Mouse (Mus musculus): Measurements from ENCODE around the gene Slk. TPM values are rescaled to one million over a fixed set of nuclear protein-coding genes. Genes with fewer than 3 reads are reported as not detected.

Gene Slk
- polyA plus RNA-seq, 1 experiment from 2014 or later: 10.6 TPM

DNA sequence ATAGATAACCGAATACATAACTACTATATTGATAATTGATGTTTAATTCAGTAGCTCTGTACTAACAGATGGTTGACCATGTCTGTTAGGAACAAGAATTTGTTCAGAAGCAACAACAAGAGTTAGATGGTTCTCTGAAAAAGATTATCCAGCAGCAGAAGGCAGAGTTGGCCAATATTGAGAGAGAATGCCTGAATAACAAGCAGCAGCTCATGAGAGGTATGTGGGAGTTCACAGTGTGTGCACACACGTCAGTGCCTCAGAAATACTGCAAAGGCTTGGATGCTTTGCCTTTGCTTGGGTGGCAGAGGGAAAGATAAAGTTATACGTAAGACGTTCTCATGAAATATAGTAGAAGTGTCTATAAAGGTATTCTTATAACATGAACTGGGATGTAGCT lies 55.9 kb downstream of the Slk start:
- DNase-seq (ENCODE audit: low spot score) (no peak), ATAC-seq (ENCODE audit: low FRiP score) (no peak)
- H3K4me3 ChIP-seq (replicated peaks; ENCODE audit: low read length): no peak overlapping the region
- peaks cover 40% of the 10 kb centered on the region for H3K36me3 ChIP-seq (replicated peaks; ENCODE audit: control insufficient read depth, insufficient read depth)
- H3K9ac ChIP-seq: no peak overlapping the region
- no peaks in the 10 kb centered on the region for H3K27me3 ChIP-seq (ENCODE audit: control insufficient read depth, insufficient read depth, low read length)
- no peaks in the 10 kb centered on the region for H3K9me3 ChIP-seq (ENCODE audit: control insufficient read depth, low read length)
- 94% methylated on average over 4 of the region's 4 CpGs for WGBS
- no peaks in the 10 kb centered on the region for H3K4me1 ChIP-seq (replicated peaks; ENCODE audit: control insufficient read depth, insufficient read depth, low read length)
- no peak overlapping the region for H3K27ac ChIP-seq
- H3K4me2 ChIP-seq (replicated peaks): no peak overlapping the region

DNA sequence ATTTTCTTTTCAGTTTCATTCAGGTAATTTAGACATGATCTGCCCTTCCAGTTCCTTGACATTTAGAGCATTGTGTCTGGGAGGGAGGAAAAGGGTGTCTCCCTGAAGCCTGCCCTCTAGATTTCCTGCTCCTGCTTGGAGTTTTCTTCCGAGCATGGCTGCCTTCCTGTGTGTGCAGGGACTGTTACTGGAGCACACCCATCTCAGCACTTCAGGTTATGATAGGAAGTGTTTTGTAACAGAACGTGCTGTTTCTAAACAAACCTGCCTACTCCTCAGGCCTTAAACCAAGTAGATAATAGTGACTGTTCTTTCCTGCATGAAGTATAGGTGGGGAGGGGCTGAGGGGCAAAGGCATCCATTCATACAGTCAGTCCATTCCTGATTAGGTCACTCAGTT lies 64.4 kb downstream of the Slk start:
- Histone ChIP-seq H3K9me3 (ENCODE audit: control insufficient read depth, low read length) (no peaks in the 10 kb centered on the region), H3K4me1 (replicated peaks; ENCODE audit: control insufficient read depth, insufficient read depth, low read length) (no peaks in the 10 kb centered on the region), H3K4me2 (replicated peaks) (no peak overlapping the region), H3K4me3 (replicated peaks; ENCODE audit: low read length) (no peak overlapping the region), H3K27ac (no peak overlapping the region), H3K9ac (no peak overlapping the region), H3K36me3 (replicated peaks; ENCODE audit: control insufficient read depth, insufficient read depth) (peaks cover 44% of the 10 kb centered on the region), H3K27me3 (ENCODE audit: control insufficient read depth, insufficient read depth, low read length) (no peaks in the 10 kb centered on the region)
- 66% methylated on average over 2 of the region's 2 CpGs for WGBS
- no peak for ATAC-seq (ENCODE audit: low FRiP score)
- DNase-seq (ENCODE audit: low spot score): no peak

DNA sequence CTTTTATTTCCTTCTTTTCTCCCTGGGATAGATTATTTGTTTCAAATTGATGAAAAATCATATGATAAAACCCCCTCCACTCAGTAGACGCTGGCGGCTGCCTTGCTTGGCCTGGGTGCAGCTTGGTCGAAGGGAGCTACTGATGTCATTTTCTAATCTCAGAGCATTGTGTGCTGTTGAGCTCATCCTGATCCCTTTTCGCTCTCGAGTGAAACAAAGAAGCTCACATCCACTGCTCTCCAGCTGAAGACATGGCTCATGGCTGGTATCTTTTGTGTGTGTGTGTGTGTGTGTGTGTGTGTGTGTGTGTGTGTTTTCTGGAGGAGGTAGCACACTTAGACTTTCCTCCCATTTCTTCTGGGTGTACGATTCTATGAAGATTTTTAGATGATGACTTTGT lies 66.1 kb downstream of the Slk start:
- Histone ChIP-seq H3K9ac (no peak overlapping the region), H3K4me1 (replicated peaks; ENCODE audit: control insufficient read depth, insufficient read depth, low read length) (no peaks in the 10 kb centered on the region), H3K4me3 (replicated peaks; ENCODE audit: low read length) (no peak overlapping the region), H3K4me2 (replicated peaks) (no peak overlapping the region), H3K27ac (no peak overlapping the region), H3K9me3 (ENCODE audit: control insufficient read depth, low read length) (no peaks in the 10 kb centered on the region), H3K36me3 (replicated peaks; ENCODE audit: control insufficient read depth, insufficient read depth) (peaks cover 28% of the 10 kb centered on the region), H3K27me3 (ENCODE audit: control insufficient read depth, insufficient read depth, low read length) (no peaks in the 10 kb centered on the region)
- ATAC-seq (ENCODE audit: low FRiP score): no peak
- WGBS: 65% methylated on average over 6 of the region's 6 CpGs
- no peak for DNase-seq (ENCODE audit: low spot score)

DNA sequence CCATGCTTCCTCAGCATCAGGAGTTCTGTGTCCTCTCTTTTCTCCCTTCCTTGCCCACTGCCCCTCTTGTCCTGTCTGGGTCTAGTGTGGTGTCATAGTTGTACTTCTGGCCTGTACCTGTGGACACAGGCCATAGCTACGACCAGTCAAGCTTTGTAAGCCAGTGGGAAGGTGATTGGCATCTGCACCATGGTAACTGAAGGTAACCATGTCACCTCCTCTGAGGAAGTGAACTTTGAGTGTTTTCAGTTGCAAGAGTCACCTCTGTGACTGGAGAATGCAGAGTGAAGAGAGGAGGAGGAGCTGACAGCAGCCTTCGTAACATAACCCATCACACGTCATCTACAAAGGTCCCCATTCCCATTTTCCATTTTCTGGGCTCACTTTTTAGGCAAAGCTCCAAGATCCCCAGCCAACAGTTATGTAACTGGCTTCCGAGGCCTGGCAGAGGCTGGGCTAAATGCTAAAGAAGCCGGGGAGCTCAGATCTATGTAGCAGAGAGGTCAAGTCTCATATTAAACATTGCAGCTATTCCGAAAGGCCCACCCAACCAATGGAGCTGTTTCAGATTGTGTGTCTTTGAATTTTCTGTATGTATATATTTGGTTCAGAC lies 67.1 kb downstream of the Slk start:
- H3K4me2 ChIP-seq (replicated peaks): no peak overlapping the region
- H3K36me3 ChIP-seq (replicated peaks; ENCODE audit: control insufficient read depth, insufficient read depth): peaks cover 18% of the 10 kb centered on the region
- no peak overlapping the region for H3K4me3 ChIP-seq (replicated peaks; ENCODE audit: low read length)
- H3K9me3 ChIP-seq (ENCODE audit: control insufficient read depth, low read length): no peaks in the 10 kb centered on the region
- DNase-seq (ENCODE audit: low spot score) (no peak), ATAC-seq (ENCODE audit: low FRiP score) (no peak)
- no peaks in the 10 kb centered on the region for H3K27me3 ChIP-seq (ENCODE audit: control insufficient read depth, insufficient read depth, low read length)
- H3K4me1 ChIP-seq (replicated peaks; ENCODE audit: control insufficient read depth, insufficient read depth, low read length): no peaks in the 10 kb centered on the region
- no peak overlapping the region for H3K27ac ChIP-seq
- 93% methylated on average over 6 of the region's 6 CpGs for WGBS
- no peak overlapping the region for H3K9ac ChIP-seq

DNA sequence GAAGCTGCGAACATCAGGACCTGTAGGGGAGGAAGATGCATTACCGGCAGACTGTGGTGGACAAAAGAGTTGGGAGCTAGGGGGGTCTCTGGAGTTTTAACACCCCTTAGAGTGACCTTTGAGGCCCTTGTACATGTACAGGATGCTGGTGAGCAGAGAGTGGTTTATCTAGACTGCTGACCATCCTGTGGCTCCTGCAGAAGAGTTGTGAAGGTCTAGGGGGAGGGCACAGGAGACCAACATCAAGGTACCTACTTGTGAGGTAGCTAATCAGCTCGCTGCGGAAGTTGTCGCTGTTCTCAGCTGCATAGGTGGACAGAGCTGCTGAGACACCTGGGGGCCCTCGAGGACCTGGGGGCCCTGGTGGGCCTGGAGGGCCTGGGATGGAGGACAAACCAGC lies 69.6 kb downstream of the Slk start:
- H3K4me3 ChIP-seq (replicated peaks; ENCODE audit: low read length): no peak overlapping the region
- 0 out of 2 replicates have a peak, but pooled peaks cover 4% of the 10 kb centered on the region for H3K36me3 ChIP-seq (replicated peaks; ENCODE audit: control insufficient read depth, insufficient read depth)
- H3K27me3 ChIP-seq (ENCODE audit: control insufficient read depth, insufficient read depth, low read length): no peaks in the 10 kb centered on the region
- no peak for ATAC-seq (ENCODE audit: low FRiP score)
- H3K4me1 ChIP-seq (replicated peaks; ENCODE audit: control insufficient read depth, insufficient read depth, low read length): no peaks in the 10 kb centered on the region
- no peak overlapping the region for H3K4me2 ChIP-seq (replicated peaks)
- no peaks in the 10 kb centered on the region for H3K9me3 ChIP-seq (ENCODE audit: control insufficient read depth, low read length)
- 95% methylated on average over 6 of the region's 6 CpGs for WGBS
- H3K27ac ChIP-seq: no peak overlapping the region
- DNase-seq (ENCODE audit: low spot score): no peak
- no peak overlapping the region for H3K9ac ChIP-seq

DNA sequence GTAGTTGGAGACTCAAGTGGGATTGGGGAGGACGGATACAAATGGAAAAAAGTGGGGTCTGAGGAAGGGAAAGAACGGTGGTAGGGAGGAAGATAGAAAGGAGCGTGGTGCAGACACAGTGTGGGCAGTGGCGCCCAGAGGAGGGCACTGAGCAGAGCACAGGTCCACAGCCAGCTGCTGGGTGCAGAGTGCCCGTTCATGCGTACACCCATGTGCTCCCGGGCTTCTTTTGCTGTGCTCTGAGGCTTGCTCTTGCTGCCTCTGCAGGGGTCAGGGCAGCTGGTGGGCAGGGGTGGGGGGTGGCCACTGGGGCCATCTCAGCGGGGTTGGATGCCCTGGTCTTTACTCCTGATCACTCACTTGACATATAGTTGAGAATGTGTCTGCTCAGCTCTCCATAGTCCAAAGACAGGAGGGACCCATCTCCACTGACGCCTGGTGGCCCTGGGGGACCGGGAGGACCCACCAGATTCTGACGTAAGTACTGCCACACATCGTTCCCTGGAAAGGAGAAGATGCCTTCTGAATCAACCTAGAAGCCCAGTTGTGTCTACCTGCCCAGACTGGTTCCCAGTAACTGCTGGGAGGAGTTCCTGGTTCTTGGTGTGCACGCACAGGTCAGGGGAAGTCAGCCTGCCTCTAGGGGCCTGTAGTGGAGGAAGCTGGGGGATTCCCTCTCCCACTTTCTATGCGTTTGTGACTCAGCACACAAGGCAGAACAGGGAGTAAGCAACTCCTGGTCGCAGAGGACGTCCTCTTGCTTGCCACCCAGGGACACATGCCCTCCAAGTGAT lies 71.1 kb downstream of the Slk start:
- 92% methylated on average over 16 of the region's 16 CpGs for WGBS
- H3K36me3 ChIP-seq (replicated peaks; ENCODE audit: control insufficient read depth, insufficient read depth): 0 out of 2 replicates have a peak, but pooled peaks cover 4% of the 10 kb centered on the region
- H3K27me3 ChIP-seq (ENCODE audit: control insufficient read depth, insufficient read depth, low read length): no peaks in the 10 kb centered on the region
- no peak for ATAC-seq (ENCODE audit: low FRiP score)
- H3K9me3 ChIP-seq (ENCODE audit: control insufficient read depth, low read length): no peaks in the 10 kb centered on the region
- H3K4me1 ChIP-seq (replicated peaks; ENCODE audit: control insufficient read depth, insufficient read depth, low read length): no peaks in the 10 kb centered on the region
- H3K27ac ChIP-seq: no peak overlapping the region
- DNase-seq (ENCODE audit: low spot score): no peak
- H3K4me3 ChIP-seq (replicated peaks; ENCODE audit: low read length): no peak overlapping the region
- H3K4me2 ChIP-seq (replicated peaks): no peak overlapping the region
- no peak overlapping the region for H3K9ac ChIP-seq

DNA sequence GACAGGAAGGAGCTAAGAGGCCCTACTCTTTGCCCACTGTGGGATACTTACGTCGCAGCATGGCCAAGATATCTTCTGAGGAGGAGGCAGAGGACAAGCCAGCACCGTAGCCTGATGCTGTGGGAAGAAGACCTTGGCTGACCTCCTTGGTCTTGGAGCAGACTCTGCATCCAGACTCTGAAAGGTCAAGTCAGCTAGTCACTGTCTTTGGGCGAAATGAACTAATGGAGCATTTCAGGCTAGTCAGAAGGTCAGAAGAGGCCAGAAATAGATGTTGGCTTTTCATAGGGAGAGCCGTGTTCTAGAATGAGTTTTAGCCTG lies 71.6 kb downstream of the Slk start:
- H3K36me3 ChIP-seq (replicated peaks; ENCODE audit: control insufficient read depth, insufficient read depth): 0 out of 2 replicates have a peak, but pooled peaks cover 4% of the 10 kb centered on the region
- H3K27me3 ChIP-seq (ENCODE audit: control insufficient read depth, insufficient read depth, low read length): no peaks in the 10 kb centered on the region
- H3K4me3 ChIP-seq (replicated peaks; ENCODE audit: low read length): no peak overlapping the region
- no peak overlapping the region for H3K27ac ChIP-seq
- no peaks in the 10 kb centered on the region for H3K4me1 ChIP-seq (replicated peaks; ENCODE audit: control insufficient read depth, insufficient read depth, low read length)
- no peak for DNase-seq (ENCODE audit: low spot score)
- no peak overlapping the region for H3K9ac ChIP-seq
- 91% methylated on average over 5 of the region's 5 CpGs for WGBS
- H3K9me3 ChIP-seq (ENCODE audit: control insufficient read depth, low read length): no peaks in the 10 kb centered on the region
- no peak for ATAC-seq (ENCODE audit: low FRiP score)
- no peak overlapping the region for H3K4me2 ChIP-seq (replicated peaks)

DNA sequence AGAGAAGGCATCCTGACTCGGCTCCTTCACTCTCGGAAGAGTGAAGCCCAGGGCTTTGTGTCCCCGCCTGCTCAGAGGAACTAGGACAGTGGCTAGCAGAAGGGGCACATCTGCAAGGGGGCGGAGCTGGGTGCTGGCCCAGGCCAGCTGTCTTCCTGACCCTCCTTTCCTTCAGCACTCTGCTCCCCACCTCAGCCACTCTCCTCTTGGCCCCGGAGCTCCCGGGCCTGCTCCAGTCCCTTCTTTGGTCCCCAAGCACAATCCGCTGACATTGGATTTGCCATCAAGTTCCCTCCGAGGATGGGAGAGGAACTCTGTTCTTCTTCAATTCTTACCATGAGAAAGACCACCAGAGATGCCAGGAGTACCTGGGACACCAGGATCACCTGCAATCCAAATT lies 72.8 kb downstream of the Slk start:
- no peaks in the 10 kb centered on the region for H3K27me3 ChIP-seq (ENCODE audit: control insufficient read depth, insufficient read depth, low read length)
- no peaks in the 10 kb centered on the region for H3K4me1 ChIP-seq (replicated peaks; ENCODE audit: control insufficient read depth, insufficient read depth, low read length)
- DNase-seq (ENCODE audit: low spot score) (no peak), ATAC-seq (ENCODE audit: low FRiP score) (no peak)
- no peaks in the 10 kb centered on the region for H3K9me3 ChIP-seq (ENCODE audit: control insufficient read depth, low read length)
- 82% methylated on average over 8 of the region's 8 CpGs for WGBS
- H3K36me3 ChIP-seq (replicated peaks; ENCODE audit: control insufficient read depth, insufficient read depth): no peaks in the 10 kb centered on the region
- no peak overlapping the region for H3K4me2 ChIP-seq (replicated peaks)
- H3K9ac ChIP-seq: no peak overlapping the region
- H3K4me3 ChIP-seq (replicated peaks; ENCODE audit: low read length): no peak overlapping the region
- H3K27ac ChIP-seq: no peak overlapping the region

DNA sequence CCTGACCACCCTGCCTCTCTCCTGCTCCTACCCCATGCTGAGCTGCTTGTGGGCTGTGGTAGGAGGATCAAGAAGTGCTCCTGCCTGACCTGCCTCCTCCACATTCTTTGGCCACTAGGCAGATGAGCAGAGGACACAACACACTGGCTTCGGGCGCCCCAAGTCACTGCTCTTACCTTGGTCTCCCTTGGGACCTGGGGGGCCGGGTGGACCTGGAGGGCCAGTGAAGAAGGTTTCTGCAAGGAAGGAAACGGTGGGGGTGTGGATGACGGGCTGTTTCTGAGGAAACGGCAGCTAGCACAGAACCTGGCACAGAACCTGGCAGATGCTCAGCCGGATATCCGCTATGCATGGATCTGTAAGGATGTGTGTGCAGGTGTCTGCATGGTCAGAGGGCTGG lies 73.7 kb downstream of the Slk start:
- H3K4me3 ChIP-seq (replicated peaks; ENCODE audit: low read length): no peak overlapping the region
- no peak overlapping the region for H3K9ac ChIP-seq
- no peaks in the 10 kb centered on the region for H3K36me3 ChIP-seq (replicated peaks; ENCODE audit: control insufficient read depth, insufficient read depth)
- DNase-seq (ENCODE audit: low spot score): no peak
- no peak for ATAC-seq (ENCODE audit: low FRiP score)
- H3K4me1 ChIP-seq (replicated peaks; ENCODE audit: control insufficient read depth, insufficient read depth, low read length): no peaks in the 10 kb centered on the region
- no peaks in the 10 kb centered on the region for H3K9me3 ChIP-seq (ENCODE audit: control insufficient read depth, low read length)
- H3K27ac ChIP-seq: no peak overlapping the region
- H3K4me2 ChIP-seq (replicated peaks): no peak overlapping the region
- no peaks in the 10 kb centered on the region for H3K27me3 ChIP-seq (ENCODE audit: control insufficient read depth, insufficient read depth, low read length)
- WGBS: 90% methylated on average over 8 of the region's 8 CpGs

Measured in hindbrain, embryonic 14.5 days (tissue).